Mouse (Mus musculus): ENCODE measurements at regions not wholly inside any gene's neighbourhood (a gene's known extent, or its start where the extent isn't known, plus 50 kb on each side); places are given as distances from the start of the nearest gene placed in this dataset.

DNA sequence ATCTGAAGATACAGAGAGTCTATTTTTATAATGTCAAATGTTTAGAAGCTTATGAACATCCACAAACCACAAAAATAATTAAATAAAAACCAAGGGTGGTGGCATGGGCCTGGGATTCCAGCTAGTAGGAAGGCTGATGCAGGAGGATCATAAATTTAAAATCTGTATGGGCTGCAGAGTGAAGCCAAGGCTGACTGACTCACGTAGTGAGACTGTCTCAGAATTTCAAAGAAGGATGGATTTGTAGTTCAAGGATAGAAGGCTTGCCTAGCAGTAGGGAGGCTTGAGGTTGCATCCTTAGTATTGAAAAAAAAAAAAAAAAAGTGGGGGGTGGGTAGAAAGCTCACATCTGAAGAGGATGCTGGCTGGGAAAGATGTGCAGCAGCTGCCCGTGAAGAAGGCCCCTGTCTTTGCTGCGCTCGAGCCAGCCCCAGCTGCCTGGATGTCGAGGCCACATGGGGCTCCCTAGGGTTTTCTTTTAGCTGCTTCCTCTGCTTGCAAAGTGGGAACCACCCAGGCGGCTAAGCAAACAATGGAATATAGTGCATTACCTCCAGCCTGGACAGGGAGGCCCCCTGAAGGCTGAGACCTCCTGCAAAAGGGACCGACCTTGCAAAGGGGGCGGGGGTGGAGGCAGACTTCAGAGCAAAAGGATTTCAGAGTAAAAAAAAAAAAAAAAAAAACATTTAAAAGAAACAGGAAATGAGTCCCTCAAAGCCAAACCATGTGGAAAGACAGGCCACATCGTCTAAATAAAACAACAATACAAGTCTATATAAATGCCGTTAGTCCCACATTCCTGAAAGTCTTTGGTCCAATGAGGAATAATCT, 101.3 kb downstream of the Tmco5 start:
- DNase-seq (ENCODE audit: low spot score in 2 of 2), result peak; percentile 49 to 50

DNA sequence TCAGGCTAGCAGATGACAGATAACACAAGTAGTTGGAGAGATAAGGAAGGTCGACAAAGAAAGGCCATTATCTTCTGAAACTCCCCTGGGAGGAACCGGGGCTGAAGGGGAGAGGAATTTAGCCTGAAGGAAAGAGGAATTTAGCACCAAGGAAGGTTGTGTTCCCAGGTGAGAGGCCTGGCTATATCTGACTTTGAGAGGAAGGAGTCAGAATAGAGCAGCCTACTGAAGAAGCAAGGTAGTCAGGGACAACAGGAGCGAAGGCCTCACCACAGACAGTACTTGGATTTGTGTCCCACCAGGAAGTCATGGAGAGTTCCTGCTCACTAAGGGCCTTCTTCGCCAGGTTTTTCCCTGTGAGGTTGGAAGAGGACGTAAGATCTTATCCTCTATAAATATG, 102.2 kb downstream of the Tmco5 start:
- no peak for DNase-seq (ENCODE audit: low spot score in 2 of 2)

DNA sequence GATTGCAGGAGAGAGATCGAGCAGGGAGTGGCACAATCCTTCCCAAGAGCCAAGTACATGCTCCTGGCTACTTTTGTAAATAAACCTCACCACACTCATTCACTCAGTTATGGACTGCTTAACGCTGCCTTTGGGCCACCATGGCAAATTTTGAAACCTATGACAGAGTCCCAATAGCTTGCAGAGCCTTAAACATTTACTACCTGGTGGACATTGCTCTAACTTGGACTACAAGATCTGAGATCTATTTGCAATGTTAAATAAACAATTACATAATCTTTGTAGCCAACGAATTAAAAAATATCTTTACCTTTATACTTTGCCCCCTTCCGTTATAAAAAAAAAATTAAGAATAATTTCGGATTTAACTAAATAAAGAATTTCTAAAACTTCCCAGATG, 104.9 kb downstream of the Tmco5 start:
- no peak for DNase-seq (ENCODE audit: low spot score in 2 of 2)

DNA sequence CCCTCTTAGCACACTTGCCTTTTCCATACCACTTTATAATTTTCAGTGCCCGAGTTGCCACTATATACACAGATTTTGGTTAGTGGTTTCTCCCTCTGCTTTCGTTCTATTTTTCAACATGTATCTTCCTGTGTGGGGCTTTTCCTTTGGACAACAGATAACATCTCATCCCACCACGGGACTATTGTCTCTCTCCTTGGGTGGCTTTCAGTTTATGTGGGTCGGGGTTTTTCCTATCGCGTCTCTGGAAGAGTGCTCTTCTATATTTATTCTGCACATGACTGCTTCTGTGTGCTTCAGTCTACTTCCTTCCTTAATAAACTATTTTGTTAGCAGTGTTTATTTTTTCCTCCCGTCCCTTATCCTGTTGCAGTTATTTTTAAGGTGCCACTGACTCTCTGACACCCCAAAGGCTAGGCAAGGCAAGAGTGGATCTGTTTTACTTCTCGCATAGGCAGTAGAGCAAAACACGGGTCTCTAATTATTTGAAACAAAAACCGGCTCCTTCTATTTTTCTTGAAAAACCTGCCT, 105.4 kb downstream of the Tmco5 start:
- no peak for DNase-seq (ENCODE audit: low spot score in 2 of 2)

DNA sequence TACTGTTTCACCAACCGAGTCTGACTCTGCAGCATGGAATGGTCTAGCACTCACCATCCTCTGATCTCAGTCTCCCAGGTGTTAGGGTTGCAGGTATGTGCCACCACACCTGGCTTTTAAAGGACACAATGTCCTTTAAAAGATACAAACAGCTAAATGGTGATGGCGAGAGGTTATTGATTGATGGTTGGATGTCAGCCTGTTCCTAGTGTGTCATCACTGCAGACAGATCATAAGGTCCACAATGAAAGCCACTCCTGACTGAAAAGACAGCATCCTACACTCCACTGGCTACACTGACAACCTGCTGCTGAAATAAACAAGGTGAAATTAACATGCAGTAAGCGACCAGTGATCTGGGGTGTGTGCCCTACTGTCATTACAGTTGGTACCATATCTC, 106.1 kb downstream of the Tmco5 start:
- DNase-seq (ENCODE audit: low spot score in 2 of 2), result no peak

DNA sequence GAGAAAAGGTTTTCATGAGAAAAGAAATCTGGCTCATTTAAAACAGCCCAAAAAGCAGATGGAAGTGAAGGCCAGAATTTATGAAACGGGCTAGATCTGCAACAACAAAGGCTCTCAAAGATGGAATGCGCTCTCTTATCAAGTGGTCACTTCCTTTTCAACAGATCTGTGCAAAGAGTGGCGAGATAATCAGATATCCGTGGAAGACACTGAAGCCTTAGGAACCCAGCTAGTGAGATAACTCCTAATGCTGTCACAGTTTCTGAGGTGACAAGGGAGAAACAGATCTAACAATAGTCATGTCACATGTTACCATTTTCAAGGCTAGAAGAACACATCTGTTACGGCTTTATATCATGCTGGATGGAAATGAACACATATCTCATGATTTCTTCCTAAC, 107.1 kb downstream of the Tmco5 start:
- no peak for DNase-seq (ENCODE audit: low spot score in 2 of 2)

DNA sequence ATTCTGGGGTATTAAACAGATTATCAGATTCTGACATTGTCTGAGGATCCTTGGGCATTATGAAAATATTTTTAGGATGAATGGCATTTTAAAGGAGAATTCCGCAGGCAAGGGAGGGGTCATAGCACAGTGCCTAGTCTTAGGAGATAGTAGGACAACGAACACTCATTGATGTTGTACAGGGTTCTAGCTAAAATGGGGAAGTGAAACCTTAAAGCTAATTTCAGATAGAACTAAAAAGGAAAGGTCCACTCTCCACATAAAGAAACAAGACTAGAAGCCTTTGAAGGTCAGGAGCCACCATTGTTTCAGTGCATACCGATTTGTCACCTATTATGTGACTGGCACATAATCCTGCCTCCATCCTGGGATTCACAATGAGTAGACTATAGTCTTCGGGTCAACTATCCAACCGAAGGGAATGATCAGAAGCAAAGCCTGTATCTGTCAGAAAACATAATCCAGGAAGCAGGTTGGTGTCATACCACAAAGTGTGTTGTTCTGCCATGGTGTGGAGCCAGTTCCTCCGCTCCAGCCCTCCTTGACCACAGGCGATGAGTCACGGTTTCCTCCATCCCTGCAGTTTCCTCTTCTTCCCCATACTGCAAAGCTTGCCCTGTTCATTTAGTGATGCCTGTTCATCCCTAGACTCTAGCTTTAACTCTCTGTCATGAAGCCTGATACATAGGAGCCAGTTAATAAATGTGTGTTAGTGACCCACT, 110.6 kb downstream of the Tmco5 start:
- no peak for DNase-seq (ENCODE audit: low spot score in 2 of 2)

DNA sequence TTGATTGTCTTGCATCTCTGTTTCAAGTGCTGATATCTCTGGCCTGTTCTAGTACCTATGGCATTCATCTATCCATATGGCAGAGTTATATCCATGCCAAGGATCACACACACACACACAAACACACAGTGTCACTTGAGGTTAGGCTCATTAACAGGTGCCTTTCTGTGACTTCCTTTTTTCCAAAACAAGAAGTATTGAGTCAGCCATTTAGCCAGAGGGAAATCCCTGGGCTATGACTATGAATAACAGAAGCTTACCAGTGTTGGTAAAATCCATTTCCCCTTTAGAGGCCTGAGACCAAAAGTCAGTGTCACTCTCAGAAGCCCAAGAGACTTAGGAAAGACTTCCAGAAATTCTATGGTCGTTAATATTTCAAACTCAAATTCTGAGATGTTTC, 111.6 kb downstream of the Tmco5 start:
- no peak for DNase-seq (ENCODE audit: low spot score in 2 of 2)

DNA sequence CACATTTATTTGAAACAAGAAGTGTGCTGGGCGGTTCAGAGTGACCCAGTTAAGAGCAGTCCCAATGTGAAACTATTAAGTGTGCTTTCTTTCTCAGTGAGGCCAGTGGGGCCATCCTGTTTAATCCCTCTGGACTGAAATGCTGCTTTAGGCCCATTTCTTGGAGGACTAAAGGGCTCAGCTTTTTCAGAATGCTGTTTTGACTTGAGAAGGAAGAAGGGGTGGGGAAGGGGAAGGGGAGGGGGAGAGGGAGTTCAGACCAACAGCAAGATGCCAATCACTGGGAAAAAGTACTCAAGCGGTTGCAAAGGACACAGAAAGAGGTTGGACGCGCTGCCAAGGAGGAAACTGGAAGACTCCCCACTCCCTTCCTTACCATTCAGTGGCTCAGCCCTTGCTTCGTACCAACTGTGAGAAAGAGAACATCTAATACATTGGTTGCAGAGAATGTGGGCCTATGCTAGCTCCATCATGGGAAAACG, 113.1 kb downstream of the Tmco5 start:
- no peak for DNase-seq (ENCODE audit: low spot score in 2 of 2)

DNA sequence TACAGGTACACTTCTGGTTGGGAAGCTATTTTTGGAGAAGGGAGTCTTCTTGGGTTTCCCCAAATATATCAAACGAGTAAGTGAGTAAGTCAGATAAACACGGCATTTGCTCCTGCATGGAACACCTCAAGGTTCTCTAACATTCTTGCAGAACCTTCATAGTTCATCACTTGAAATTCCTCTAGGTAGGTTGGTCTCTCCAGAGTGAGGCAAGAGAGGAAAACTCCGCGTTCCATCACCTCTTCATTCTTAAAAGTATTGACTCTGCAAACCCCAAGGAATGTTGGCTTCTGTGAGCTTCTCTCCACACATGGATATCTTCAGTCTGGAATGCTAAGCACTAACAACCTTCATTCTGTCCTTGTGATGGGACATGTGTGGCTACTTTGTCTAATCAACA, 115.2 kb downstream of the Tmco5 start:
- DNase-seq (ENCODE audit: low spot score in 2 of 2), result no peak

DNA sequence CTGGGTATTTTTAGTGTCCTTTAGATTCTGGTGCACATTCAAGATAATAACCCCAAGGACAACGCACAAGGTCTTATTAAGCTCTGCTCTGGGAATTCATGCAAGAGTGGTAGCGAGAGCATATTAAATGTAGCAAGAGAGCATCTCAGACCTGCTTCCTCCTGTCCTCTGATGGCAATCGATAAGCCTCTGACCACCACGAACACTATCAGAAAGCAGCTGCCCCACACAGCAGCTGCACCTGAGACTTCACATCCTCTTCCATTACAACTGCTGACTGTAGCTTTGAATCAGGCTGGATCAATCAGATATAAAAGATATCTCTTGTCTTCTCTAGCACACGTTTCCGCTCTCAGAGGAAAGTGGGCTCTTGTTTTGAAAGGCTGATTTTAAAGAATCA, 117.8 kb downstream of the Tmco5 start:
- no peak for DNase-seq (ENCODE audit: low spot score in 2 of 2)

DNA sequence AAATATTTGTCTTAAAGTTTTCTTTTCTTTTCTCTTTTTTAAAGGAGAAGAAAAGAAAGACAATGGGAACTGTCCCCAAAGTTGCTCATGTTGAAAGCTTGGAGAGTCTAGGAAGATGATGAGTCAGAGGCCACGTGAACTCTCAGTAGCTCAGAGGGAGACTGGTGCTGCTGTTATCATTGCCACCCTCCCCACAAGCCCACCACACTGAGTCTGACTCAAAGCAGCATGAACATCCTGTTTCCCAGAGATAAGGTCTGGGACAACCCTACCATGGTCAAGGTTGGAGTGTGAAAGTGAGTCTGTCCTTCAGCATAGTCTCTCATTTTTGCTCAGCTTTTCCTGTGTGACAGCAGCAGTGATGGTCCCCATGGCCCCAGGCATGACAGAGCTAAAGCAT, 120.3 kb downstream of the Tmco5 start:
- DNase-seq (ENCODE audit: low spot score in 2 of 2), result no peak

DNA sequence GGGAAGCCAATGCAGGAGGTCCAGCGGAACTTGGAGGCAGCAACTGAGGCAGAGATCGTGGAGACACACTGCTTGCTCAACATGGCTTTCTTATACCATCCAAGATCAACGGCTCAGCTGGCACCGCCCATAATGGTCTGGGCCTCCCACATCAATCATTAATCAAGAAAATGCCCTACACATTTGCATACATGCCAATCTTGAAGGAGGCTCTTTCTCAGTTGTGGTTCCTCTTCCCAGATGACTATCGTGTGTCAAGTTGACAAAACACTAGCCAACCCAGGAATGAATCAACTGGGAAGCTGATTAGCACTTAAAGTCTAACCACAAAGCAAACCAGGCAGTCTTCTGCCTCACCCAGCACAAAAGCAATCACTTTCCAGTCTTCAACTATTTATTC, 121.1 kb downstream of the Tmco5 start:
- DNase-seq (ENCODE audit: low spot score in 2 of 2), result no peak

DNA sequence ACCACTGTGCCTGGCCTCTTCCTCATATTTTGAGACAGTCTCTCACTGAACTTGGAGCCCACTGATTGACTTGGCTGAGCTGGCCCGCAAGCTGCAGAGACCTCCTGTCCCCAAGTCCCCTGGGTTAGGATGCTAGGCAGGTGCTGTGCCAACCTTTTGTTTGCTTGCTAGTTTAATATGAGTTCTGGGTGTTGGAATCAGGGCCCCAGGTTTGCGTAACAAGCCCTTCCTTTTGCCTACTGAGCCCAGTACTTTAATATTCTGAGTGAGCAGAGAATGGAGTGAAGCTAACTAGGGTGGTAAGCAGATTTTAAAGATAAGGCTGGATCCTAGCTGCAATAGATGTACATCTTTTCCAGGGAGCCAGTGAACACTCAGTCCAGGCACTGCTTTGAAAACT, 117.2 kb upstream of the Spred1 start:
- DNase-seq (ENCODE audit: low spot score in 2 of 2), result no peak

DNA sequence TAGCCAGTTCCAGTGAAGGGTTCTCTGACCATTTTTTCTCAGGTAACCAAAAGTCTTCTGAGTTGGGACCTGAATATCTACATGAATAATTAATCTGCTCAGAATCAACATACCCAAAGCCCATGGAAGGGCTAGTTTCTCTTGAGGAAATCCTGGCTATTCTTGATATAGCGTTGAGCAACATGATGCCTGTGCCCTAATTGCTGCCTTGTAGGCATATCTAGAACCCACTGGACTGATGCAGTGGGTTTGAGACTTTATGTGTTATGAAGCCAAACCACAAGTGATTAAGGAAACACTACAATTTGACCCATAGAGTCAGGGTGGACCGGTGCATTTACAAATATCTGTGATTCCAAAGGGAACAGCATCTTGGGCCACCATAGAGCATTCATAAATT, 114.3 kb upstream of the Spred1 start:
- DNase-seq (ENCODE audit: low spot score in 2 of 2), result no peak

DNA sequence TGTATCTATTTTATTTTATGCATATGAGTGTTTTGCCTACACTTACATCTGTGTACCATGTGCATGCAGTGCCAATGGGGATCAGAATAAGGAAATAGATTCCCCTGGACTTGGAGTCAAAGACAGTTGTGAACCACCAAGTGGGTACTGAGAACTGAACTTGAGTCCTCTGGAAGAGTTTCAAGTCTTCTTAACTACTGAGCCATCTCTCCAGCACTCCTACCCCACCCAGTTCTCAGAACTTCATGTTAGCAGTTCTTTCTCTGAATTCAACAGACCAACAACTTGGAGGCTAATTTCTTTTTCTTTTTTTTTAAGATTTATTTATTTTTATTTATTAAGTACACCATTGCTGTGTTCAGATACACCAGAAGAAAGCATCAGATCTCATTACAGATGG, 112.3 kb upstream of the Spred1 start:
- DNase-seq (ENCODE audit: low spot score in 2 of 2), result no peak

DNA sequence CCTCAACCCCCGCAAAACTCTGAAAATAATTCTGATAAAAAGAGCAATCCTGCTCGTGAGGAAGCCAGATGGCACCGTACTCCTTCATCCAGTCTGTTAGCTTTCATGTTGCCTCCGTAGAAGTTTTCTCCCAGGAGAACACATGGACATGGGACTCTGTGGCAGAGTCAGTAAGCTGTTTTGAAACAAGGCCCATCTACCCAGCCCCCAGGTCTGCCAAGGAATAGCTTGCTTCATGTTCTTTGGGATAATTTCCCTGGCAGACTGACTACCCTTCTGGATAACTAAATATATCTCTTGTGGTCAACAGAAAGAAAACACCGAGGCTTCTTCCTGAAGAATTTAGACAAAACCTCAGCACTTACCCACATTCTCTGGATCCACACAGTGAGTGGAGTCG, 111.2 kb upstream of the Spred1 start:
- no peak for DNase-seq (ENCODE audit: low spot score in 2 of 2)

DNA sequence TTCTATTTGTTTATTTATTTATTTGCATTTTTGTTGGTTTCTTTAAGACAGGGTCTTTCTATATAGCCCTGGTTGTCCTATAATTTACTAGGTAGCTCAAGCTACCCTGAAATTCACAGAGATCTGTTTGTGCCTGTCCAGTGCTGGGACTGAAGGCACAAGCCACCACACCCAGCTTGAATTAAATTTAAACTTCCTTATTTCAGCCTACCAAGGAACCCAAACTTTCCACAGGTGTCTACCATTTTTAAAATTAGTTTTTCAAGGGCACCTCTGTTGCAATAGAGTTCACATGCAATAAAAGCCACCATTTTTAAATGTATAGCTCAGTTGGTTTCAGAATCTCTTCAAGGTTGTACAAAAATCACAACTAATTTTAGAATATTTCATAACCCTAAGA, 110.2 kb upstream of the Spred1 start:
- no peak for DNase-seq (ENCODE audit: low spot score in 2 of 2)

DNA sequence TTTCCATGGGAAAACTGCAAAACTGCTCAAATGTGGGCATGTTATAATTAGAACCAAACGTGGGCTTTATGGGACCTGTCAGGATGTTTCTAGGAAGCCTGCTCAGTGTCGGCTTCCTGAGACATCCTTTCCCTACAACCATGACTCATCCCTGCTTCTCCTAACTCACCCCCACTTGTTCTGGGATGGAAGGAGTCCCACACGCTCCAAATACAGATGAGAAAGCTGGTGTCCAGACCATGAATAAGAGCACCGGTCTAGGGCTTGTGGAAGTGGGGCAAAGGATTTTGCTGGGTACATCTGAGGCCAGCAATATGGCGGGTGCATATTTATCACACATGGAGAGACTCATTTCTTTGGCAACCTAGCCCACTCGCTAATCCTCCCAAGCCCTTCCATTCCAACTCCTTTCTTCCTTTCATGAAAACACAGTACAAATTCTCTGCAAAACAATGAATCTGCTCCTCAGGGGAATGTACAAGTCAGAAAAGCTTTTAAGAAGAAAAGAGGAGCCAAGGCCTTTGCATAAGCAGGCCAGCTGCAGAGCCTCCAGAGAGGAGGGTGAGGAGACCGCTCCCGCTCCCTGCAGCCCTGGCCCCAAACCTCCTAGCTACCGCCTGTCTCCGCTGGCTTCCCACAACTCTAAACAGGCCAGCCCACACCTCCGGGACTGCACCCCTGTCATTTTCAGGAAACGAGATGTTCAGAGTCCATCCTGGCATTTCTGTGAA, 103.1 kb upstream of the Spred1 start:
- peak; percentile 41 to 46 for DNase-seq (ENCODE audit: low spot score in 2 of 2)

DNA sequence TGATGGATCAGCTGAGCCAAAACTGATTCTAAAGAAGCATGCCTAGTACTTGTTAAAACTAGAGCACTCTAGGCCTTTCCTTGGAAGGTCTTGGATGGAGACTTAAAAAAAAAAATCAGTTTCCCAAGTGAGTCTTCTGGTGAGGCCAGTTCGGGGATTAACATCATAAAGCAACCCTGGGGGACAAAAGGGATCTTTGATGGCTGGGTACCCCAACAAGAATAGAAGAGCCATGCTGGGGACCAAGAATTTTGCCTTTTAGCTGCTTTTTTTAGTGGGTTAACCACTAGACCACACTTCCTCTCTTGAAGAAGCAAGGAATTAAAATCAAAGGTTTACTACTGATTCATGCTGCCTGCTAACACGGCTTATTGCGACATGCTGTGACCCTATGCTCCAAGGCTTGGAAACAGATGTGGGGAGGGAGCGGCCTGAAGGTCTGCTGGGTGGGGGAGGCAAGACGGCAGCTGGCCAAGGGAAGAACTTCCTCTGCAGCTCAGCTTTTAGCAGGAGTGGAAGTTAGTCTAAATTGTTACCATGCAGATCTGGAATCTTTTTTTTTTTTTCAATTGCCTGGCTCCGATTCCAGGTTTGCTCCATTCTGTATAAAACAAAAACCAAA, 102.1 kb upstream of the Spred1 start:
- peak; percentile 58 to 62 for DNase-seq (ENCODE audit: low spot score in 2 of 2)

DNA sequence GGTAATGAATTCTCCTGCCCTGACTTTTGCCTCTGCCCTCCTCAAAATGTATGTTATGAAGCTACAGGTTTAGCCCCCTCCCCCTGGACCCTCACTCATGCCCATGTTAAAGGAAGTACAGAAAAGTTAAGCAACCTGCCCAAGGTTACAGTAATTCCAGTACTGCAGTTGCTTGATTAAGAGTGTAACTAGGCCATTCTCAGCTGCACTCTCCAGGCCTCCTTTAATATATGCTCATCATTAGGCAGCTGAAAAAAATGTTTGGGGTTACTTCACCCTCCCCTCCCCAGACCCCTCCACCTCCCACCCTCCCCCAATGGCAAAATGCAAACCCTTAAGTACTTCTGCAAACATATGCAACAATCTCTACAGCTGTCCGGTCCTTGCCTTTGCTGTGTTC, 101.6 kb upstream of the Spred1 start:
- no peak for DNase-seq (ENCODE audit: low spot score in 2 of 2)
